Mouse (Mus musculus) forebrain, embryonic 12.5 days (tissue): Measurements from ENCODE around the gene Crb3. TPM values are rescaled to one million over a fixed set of nuclear protein-coding genes. Genes with fewer than 3 reads are reported as not detected.
A peak's percentile ranks its signal among the peaks of the same experiment; 100 is the strongest.

ENCODE experiments used
- ATAC-seq: fragments of 200-750 bp; cut with Nextera tagmentation; 2 replicates; pipeline ENCODE4 v1.8.0; 2017; ENCODE audit warnings: moderate TSS enrichment; ENCODE audit not compliant: low FRiP score
- H3K27ac ChIP-seq: fragments of 300-500 bp; sonication (generic); 2 replicates; pipeline ENCODE4 v1.5.1; 2016; ENCODE audit warnings: mild to moderate bottlenecking
- H3K27me3 ChIP-seq: fragments of 300-500 bp; sonication (generic); 2 replicates; pipeline ENCODE4 v1.6.1; 2016; ENCODE audit warnings: mild to moderate bottlenecking
- H3K36me3 ChIP-seq: fragments of 300-500 bp; sonication (generic); replicated peaks from 2 replicates; pipeline ENCODE4 v1.6.1; 2016; ENCODE audit warnings: mild to moderate bottlenecking
- H3K4me1 ChIP-seq: fragments of 300-500 bp; sonication (generic); 2 replicates; pipeline ENCODE4 v1.6.1; 2016
- H3K4me2 ChIP-seq: fragments of 300-500 bp; sonication (generic); 2 replicates; pipeline ENCODE4 v1.6.1; 2016; ENCODE audit warnings: mild to moderate bottlenecking, moderate library complexity
- H3K4me3 ChIP-seq: fragments of 300-500 bp; sonication (generic); replicated peaks from 2 replicates; pipeline ENCODE4 v1.5.1; 2016; ENCODE audit warnings: mild to moderate bottlenecking
- H3K9ac ChIP-seq: fragments of 300-500 bp; sonication (generic); 2 replicates; pipeline ENCODE4 v1.6.1; 2016; ENCODE audit warnings: mild to moderate bottlenecking
- H3K9me3 ChIP-seq: fragments of 300-500 bp; sonication (generic); 2 replicates; pipeline ENCODE4 v1.6.1; 2016
- WGBS: fragments of 180-500 bp; shearing (Covaris S2); methylation state at CpG from one replicate; pipeline ENCODE4 v1.1.7; 2016; 5-methylcytosine and 5-hydroxymethylcytosine counted together
- polyA plus RNA-seq: library from polyadenylated mRNA; unstranded; fragments of >200 nt; fragmentation: Nextera tagmentation; extraction: Ambion mirVana; gene quantifications from 2 replicates; pipeline ENCODE4 v1.2.1, GENCODE M21; 2016

Gene Crb3
- 1.3 and 2.5 TPM in 2 replicates for polyA plus RNA-seq

DNA sequence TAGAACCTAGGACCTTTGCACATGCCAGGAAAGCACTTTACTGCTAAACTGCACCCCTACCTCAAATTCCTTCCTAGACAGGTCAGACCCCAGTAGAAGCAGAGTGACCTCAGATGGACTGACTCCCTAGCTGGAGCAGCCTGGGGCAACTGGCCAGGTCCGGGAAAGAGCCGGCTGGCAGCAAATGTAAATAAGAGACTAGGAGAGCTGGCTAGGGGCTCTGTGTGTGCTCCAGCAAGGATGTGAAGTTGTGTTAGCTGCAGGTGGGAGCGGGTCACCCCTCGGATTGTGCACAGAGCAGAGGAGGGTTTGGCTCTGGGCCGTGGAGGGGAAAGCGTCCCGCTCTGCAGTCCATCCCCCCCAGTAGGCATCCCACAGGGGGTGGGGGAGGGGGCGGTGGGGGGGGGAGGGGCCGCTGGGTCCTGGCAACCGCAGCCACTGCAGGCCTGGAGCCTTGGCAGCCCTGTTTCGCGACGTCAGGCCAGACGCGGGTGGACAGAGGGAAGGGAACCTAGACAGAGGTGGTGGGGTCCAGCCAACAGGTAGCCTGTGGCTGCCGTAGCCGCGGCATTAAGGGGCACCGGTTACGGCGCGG lies at the start of gene Crb3:
TSS of gene Crb3 (plus strand) at position 215 of the 595 bp plus-strand sequence.
- H3K4me3 ChIP-seq: peak within 1 kb of the TSS; percentile 69
- ATAC-seq: peak; percentile 10; the same call in 1 of the 2 replicates
- peaks cover 22% of the 10 kb centered on the region for H3K36me3 ChIP-seq
- WGBS: under 1% methylated on average over 12 of the region's 22 CpGs
- peak within 1 kb of the TSS; percentile 76 for H3K9ac ChIP-seq
- peaks cover 30% of the 10 kb centered on the region for H3K27me3 ChIP-seq
- peaks cover 30% of the 10 kb centered on the region for H3K4me1 ChIP-seq
- H3K4me2 ChIP-seq: peak within 1 kb of the TSS; percentile 87
- H3K27ac ChIP-seq: peak within 1 kb of the TSS; percentile 90
- H3K9me3 ChIP-seq: no peaks in the 10 kb centered on the region

DNA sequence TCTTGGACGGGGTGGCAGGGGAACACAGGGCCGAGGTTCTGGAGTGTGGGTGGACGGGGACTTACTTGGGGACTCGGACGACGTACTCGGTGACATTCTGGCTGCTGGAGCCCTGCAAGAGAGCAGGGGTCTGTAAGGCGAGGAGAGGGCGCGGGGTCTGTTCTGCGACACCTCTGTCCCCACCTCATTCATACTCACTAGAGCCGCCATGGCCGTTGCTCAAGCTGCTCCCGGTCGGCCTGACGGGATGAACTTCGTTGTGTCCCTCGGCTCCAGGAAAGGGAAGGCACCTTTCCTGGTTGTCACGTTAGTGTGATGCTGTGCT lies 48.0 kb upstream of the Crb3 start:
- H3K36me3 ChIP-seq: peaks cover 36% of the 10 kb centered on the region

DNA sequence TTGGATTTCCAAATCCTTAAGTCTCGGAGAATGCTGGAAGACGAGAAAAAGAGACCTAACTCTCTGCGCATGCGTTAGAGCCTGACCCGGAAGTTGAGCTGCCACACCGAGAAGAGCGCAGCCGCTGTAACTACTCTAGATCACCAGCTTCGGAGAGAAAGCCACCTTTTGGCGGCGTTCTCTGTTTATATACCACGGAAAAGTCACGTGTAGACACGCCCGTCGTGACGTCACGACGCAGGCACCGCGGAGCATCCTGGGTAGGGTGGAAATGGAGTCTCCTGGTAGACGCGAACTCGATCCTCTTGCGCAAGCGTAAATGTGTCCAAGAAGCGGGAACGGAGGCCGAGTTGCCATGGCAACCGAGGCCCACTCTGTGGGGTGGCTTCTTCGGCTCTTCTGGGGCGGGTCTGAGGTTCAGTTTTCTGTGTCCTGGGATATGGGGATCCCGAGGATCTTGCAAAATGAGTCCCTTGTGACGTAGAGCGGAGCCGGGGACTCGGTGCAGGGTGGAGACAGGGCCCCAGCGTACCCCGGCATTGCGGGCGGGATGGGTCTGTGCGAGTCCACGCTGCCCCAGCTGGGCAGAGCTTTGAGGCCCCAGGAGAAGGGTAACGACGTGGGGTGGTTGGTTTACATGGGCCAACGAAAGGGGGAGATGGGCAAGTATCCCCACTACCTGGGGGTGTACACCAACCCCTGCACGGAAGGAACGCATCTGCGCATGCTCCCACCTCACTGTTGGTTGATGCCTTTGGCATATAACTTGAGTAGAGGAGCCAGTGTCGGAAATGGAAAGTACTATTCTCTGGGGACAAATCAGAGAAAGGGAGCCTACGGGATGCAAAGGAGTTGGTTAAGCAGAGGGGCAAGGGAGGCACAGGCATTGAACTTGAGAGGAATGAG lies 47.4 kb upstream of the Crb3 start, which contains the start of the genes Gtf2f1 and Gm17949:
TSS of gene Gtf2f1 (minus strand) at position 53 of the 906 bp plus-strand sequence.
TSS of gene Gm17949 (plus strand) at position 234 of the 906 bp plus-strand sequence.
- peaks cover 29% of the 10 kb centered on the region for H3K36me3 ChIP-seq
- peak; percentile 93 for ATAC-seq
- peak within 1 kb of the TSS; percentile 81 for H3K9ac ChIP-seq
- H3K27ac ChIP-seq: peak within 1 kb of the TSS; percentile 95
- peaks cover 24% of the 10 kb centered on the region for H3K4me1 ChIP-seq
- H3K4me3 ChIP-seq: peak within 1 kb of the TSS; percentile 72
- H3K4me2 ChIP-seq: peak within 1 kb of the TSS; percentile 88
- under 1% methylated on average over 51 of the region's 51 CpGs for WGBS
- no peaks in the 10 kb centered on the region for H3K9me3 ChIP-seq
- H3K27me3 ChIP-seq: no peaks in the 10 kb centered on the region

More for the DNA sequence above, 48.0 kb upstream of the Crb3 start:
- H3K4me2 ChIP-seq: peak overlapping the region; percentile 88
- H3K9me3 ChIP-seq: no peaks in the 10 kb centered on the region
- 1% methylated on average over 19 of the region's 19 CpGs for WGBS
- peak overlapping the region; percentile 81 for H3K9ac ChIP-seq
- H3K27me3 ChIP-seq: no peaks in the 10 kb centered on the region
- peak; percentile 54 for ATAC-seq
- H3K4me1 ChIP-seq: peaks cover 24% of the 10 kb centered on the region
- H3K27ac ChIP-seq: peak overlapping the region; percentile 51
- peak overlapping the region; percentile 72 for H3K4me3 ChIP-seq

DNA sequence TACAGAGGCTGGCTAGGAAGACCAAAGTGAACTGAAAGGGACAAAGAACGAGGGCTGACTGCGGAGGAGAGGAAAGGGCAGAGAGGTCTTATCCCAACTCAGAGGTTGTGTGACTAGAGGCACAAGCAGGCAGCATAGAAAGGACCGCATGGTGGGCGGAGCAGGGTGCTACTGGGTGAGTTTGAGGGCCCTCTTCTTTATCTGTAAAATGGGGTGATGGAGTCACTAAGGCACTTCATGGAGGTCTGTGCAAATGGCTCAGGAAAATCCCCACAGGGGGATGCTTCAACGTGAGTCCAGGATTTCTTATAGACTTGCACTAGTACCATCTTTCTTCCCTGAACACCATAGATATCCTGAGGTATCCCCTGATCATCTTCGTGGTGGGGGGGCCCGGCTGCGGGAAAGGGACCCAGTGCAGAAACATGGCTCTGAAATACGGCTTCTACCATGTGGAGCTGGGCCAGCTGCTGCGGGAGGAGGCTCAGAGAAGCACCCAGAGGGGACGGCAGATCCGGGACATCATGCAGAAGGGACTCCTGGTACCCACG lies 46.6 kb upstream of the Crb3 start:
- ATAC-seq: no peak
- WGBS: 72% methylated on average over 13 of the region's 13 CpGs
- Histone ChIP-seq H3K9me3 (no peaks in the 10 kb centered on the region), H3K4me2 (peak overlapping the region; percentile 86), H3K4me1 (peaks cover 24% of the 10 kb centered on the region), H3K9ac (peak overlapping the region; percentile 78; the same call in 1 of the 2 replicates), H3K4me3 (peak overlapping the region; percentile 72), H3K36me3 (peaks cover 21% of the 10 kb centered on the region), H3K27me3 (no peaks in the 10 kb centered on the region), H3K27ac (peak overlapping the region; percentile 95)

DNA sequence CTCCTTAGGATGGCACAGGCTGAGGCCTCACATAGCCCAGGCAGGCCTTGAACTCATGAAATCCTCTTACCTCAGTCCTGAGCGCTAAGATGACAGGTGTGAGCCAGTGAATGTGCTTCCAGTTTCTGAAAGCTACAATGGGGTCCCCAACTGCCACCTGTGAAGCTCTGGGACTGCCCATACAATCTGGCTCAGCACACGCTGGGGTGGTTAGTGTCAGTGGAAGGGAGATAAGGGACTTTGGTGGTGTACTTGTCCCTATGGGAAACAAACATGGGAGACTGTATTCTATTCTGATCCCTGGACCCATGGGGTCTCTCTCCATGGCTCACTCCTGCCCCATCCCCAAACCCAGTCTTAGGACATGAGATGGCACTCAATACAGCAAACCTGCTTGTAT lies 39.2 kb upstream of the Crb3 start:
- Histone ChIP-seq H3K36me3 (peaks cover 56% of the 10 kb centered on the region), H3K27me3 (no peaks in the 10 kb centered on the region), H3K9me3 (no peaks in the 10 kb centered on the region), H3K4me3 (no peak overlapping the region), H3K27ac (no peak overlapping the region), H3K4me1 (no peaks in the 10 kb centered on the region), H3K9ac (no peak overlapping the region), H3K4me2 (no peak overlapping the region)
- 79% methylated on average over 2 of the region's 2 CpGs for WGBS
- no peak for ATAC-seq

DNA sequence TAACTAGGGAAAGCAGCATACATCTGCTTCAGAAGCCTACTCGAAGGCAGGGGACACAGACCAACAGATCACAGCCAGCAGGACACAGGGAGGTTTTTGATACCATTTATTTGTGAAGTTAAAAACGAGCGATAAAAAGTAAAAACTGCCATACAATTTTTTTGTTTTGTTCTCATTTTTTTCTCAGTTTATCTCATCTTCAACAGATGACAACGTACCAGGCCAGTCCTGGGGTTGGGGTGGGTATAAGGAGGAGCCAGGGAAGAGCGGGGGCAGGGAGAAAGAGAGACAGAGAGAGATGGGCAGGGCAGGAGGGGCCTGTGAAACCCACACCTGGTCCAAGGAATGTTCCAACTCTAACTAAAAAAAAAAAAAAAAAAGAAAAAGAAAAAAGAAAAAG lies 37.9 kb upstream of the Crb3 start:
- no peaks in the 10 kb centered on the region for H3K9me3 ChIP-seq
- no peak for ATAC-seq
- no peaks in the 10 kb centered on the region for H3K4me1 ChIP-seq
- no peak overlapping the region for H3K27ac ChIP-seq
- no peaks in the 10 kb centered on the region for H3K27me3 ChIP-seq
- 89% methylated on average over 5 of the region's 5 CpGs for WGBS
- no peak overlapping the region for H3K4me2 ChIP-seq
- no peak overlapping the region for H3K4me3 ChIP-seq
- H3K9ac ChIP-seq: no peak overlapping the region
- peaks cover 69% of the 10 kb centered on the region for H3K36me3 ChIP-seq

DNA sequence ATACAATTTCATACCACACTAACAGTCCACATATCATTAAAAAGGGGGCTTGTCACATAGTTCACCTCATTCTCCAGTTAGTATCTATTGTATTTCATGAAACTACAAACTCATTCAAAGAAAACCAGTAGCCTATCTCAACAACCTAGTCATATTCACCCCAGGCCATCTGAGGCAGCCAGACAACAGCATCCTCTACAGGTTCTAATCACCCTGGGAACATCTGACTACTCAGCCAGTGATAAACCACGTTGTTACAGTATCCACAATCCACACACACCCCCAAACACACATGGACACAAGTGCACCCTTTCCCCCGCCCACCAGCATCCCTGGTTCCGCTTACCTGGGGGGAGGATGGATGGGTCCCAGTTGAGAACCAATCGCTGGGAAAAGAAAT lies 31.4 kb upstream of the Crb3 start:
- H3K36me3 ChIP-seq: peaks cover 67% of the 10 kb centered on the region
- no peak overlapping the region for H3K9ac ChIP-seq
- no peak overlapping the region for H3K4me2 ChIP-seq
- no peaks in the 10 kb centered on the region for H3K27me3 ChIP-seq
- no peak overlapping the region for H3K27ac ChIP-seq
- WGBS: 94% methylated on average over 4 of the region's 4 CpGs
- H3K4me3 ChIP-seq: no peak overlapping the region
- H3K9me3 ChIP-seq: no peaks in the 10 kb centered on the region
- H3K4me1 ChIP-seq: peaks cover 23% of the 10 kb centered on the region
- ATAC-seq: no peak

DNA sequence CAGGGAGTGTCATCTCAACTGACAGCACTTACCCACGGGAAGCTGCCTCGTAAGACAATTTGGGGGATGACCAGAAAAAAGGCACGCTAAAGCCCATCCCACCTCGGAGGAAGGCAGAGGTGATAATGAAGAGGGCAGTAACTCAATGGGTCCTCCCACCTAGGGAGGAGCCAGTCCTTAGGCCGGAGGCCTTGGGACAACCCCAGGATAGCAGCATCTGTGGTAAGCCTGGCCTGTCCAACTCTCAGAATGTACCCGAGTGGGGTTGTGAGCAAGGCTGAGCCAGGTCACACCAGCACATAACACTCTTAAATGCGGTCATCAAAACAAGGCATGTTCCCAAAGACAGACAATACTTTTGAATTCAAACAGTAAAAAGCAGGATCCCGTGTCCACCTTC lies 29.2 kb upstream of the Crb3 start:
- peak overlapping the region; percentile 96 for H3K4me2 ChIP-seq
- WGBS: 63% methylated on average over 8 of the region's 8 CpGs
- ATAC-seq: no peak
- H3K27me3 ChIP-seq: no peaks in the 10 kb centered on the region
- no peaks in the 10 kb centered on the region for H3K9me3 ChIP-seq
- H3K9ac ChIP-seq: peak overlapping the region; percentile 100
- H3K4me3 ChIP-seq: peak overlapping the region; percentile 96
- H3K4me1 ChIP-seq: peaks cover 26% of the 10 kb centered on the region
- H3K36me3 ChIP-seq: peaks cover 45% of the 10 kb centered on the region
- no peak overlapping the region for H3K27ac ChIP-seq

DNA sequence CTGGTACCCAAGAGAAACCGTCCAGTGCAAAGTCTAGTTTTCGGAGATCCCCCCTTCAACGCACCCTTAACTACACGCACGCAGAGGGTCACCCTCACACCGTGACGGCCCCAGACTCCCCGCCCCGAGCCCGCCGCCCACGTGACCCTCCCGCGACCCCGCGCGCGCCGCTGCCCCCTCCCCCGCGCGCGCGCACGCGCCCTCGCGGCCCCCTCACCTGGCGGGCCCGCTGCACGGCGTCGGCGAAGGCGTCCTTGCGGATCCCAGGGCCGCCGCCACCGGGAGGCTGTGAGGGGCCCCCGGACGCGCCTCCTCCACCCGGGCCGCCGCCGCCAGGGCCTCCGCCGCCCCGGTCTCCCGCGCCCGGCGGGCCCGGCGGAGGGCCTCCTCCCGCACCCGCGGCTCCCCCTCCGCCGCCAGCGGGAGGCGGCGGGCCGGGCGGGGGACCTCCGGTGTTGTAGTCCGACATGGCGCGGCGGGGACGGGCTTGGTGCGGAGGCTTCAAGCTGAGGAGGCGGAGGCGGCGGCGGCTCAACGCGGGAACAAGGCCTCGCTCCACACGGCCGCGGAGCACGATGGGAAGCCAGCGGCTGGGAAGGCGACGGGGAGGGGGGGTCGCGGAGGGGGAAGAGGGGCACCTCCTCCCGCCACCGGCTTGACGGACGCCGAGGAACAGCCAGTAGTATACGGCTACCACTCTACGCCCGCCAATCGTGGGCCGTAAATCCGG lies 27.8 kb upstream of the Crb3 start, which contains the start of gene Khsrp:
TSS of gene Khsrp (minus strand) at position 592 of the 730 bp plus-strand sequence.
- peak; percentile 0; the same call in 1 of the 2 replicates for ATAC-seq
- Histone ChIP-seq H3K4me3 (peak within 1 kb of the TSS; percentile 96), H3K9ac (peak within 1 kb of the TSS; percentile 100), H3K27ac (peak within 1 kb of the TSS; percentile 96), H3K4me2 (peak within 1 kb of the TSS; percentile 96), H3K36me3 (peaks cover 31% of the 10 kb centered on the region), H3K9me3 (no peaks in the 10 kb centered on the region), H3K27me3 (no peaks in the 10 kb centered on the region; the same call in 1 of the 2 replicates), H3K4me1 (peaks cover 26% of the 10 kb centered on the region)
- 2% methylated on average over 74 of the region's 99 CpGs for WGBS

DNA sequence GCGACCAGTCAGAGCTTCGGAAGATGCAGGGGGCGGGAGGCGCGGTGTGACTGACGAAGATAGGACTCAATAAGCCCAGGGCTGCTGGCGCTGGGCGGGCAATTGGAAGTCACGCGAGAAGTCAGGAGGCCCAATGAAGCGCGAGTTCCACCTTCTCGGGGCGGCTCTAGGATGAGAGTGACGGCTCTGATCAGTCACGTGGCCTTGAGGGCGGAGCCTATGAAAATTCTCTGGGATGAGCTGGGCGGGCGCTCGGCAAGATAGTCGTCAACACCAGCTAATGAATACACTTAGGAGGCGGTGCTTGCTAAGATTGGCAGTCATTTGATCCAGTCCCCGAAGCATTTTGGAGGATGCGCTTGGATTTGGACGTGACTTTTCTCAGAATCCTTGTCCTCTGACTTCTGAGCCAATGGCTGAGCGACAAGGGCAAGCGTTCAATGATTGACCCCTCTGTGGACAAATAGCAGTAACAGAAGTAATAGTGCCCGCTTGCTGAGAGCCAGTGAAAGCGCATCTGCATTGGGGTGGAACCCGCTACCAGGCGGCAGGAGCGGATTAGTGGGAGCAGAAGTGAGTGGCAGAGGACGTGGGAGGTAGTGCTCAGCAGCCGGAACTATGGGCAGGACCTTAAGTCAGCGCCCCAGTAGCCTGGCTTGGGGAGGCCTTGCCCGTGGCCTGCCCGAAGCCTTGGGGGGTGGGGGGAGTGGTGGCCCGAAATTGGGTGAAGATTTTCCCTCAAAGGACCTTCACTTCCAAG lies 27.1 kb upstream of the Crb3 start:
- peak overlapping the region; percentile 89 for H3K27ac ChIP-seq
- peaks cover 23% of the 10 kb centered on the region for H3K36me3 ChIP-seq
- no peaks in the 10 kb centered on the region; the same call in none of the 2 replicates for H3K27me3 ChIP-seq
- H3K9me3 ChIP-seq: no peaks in the 10 kb centered on the region
- peaks cover 26% of the 10 kb centered on the region for H3K4me1 ChIP-seq
- peak overlapping the region; percentile 96 for H3K4me3 ChIP-seq
- under 1% methylated on average over 38 of the region's 38 CpGs for WGBS
- peak overlapping the region; percentile 61 for H3K4me2 ChIP-seq
- H3K9ac ChIP-seq: peak overlapping the region; percentile 50
- peak; percentile 95 for ATAC-seq

DNA sequence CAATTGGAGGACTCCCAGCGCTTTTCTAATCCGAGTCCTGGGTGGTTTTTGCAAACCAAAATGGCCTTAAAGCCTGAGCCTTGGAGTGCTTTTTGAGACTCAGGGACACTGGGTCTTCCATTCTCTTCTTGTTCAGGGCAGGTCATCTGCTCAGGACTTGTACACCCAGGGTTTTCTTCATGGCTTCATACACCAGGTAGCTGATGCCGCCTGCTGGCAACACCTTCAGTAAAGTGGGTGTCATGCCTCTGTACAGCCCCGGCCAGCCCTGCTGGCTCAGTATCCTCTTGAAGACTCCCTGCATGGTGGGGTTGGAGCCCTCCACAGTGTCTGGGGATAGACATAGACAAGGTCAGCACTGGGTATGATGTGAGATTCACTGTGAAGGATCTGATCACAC lies 26.1 kb upstream of the Crb3 start:
- H3K27ac ChIP-seq: no peak overlapping the region
- no peak overlapping the region; the same call in 1 of the 2 replicates for H3K4me2 ChIP-seq

More for the DNA sequence above, 26.1 kb upstream of the Crb3 start:
- Histone ChIP-seq H3K9me3 (no peaks in the 10 kb centered on the region), H3K36me3 (peaks cover 13% of the 10 kb centered on the region), H3K4me3 (no peak overlapping the region), H3K9ac (no peak overlapping the region), H3K4me1 (peaks cover 26% of the 10 kb centered on the region), H3K27me3 (peaks cover 4% of the 10 kb centered on the region)
- no peak for ATAC-seq
- 86% methylated on average over 4 of the region's 4 CpGs for WGBS
